Mouse (Mus musculus) limb, embryonic 14.5 days (tissue): ENCODE results near the gene Ccdc181. TPM values are rescaled to one million over a fixed set of nuclear protein-coding genes. Genes with fewer than 3 reads are reported as not detected.

Experiments used
- ATAC-seq: fragments of 200-750 bp; cut with Nextera tagmentation; 2 replicates; pipeline ENCODE4 v1.8.0; 2017; ENCODE audit warnings: low read depth, moderate number of reproducible peaks, moderate TSS enrichment; ENCODE audit not compliant: low FRiP score
- DNase-seq: peaks from one replicate; pipeline ENCODE4 v3.0.0-alpha.2; 2015; ENCODE audit warnings: low spot score
- H3K27ac ChIP-seq: fragments of 300-500 bp; sonication (generic); replicated peaks from 2 replicates; pipeline ENCODE4 v1.5.1; 2014; ENCODE audit warnings: low read depth, mild to moderate bottlenecking, low read length, moderate library complexity, mixed read lengths
- H3K27me3 ChIP-seq: fragments of 300-500 bp; sonication (generic); 2 replicates; pipeline ENCODE4 v1.6.1; 2014; ENCODE audit warnings: low read length, mixed read lengths; ENCODE audit not compliant: control insufficient read depth, insufficient read depth
- H3K36me3 ChIP-seq: fragments of 300-500 bp; sonication (generic); 2 replicates; pipeline ENCODE4 v1.6.1; 2014; ENCODE audit warnings: mild to moderate bottlenecking, low read length, moderate library complexity, mixed read lengths; ENCODE audit not compliant: control insufficient read depth, insufficient read depth
- H3K4me1 ChIP-seq: fragments of 300-500 bp; sonication (generic); 2 replicates; pipeline ENCODE4 v1.6.1; 2014; ENCODE audit warnings: antibody characterized with exemption, low read length, mixed read lengths; ENCODE audit not compliant: control insufficient read depth, insufficient read depth
- H3K4me2 ChIP-seq: fragments of 300-500 bp; sonication (generic); replicated peaks from 2 replicates; pipeline ENCODE4 v1.6.1; 2014; ENCODE audit warnings: low read depth, mild to moderate bottlenecking, low read length, moderate library complexity; ENCODE audit not compliant: severe bottlenecking
- H3K4me3 ChIP-seq: fragments of 300-500 bp; sonication (generic); replicated peaks from 2 replicates; pipeline ENCODE4 v1.5.1; 2014; ENCODE audit warnings: low read length
- H3K9ac ChIP-seq: fragments of 300-500 bp; sonication (generic); 2 replicates; pipeline ENCODE4 v1.6.1; 2014; ENCODE audit warnings: mild to moderate bottlenecking, low read depth, low read length, moderate library complexity; ENCODE audit not compliant: severe bottlenecking
- H3K9me3 ChIP-seq: fragments of 300-500 bp; sonication (generic); 2 replicates; pipeline ENCODE4 v1.6.1; 2016; ENCODE audit warnings: low read length; ENCODE audit not compliant: control insufficient read depth
- POLR2A ChIP-seq: fragments of 200-500 bp; IDR thresholded peaks from 2 replicates; pipeline ENCODE4 v1.8.0; 2012; ENCODE audit warnings: inconsistent platforms, mild to moderate bottlenecking, moderate library complexity, borderline replicate concordance; ENCODE audit not compliant: insufficient read depth, insufficient read length; ENCODE audit errors: extremely low read depth
- WGBS: fragments of 180-500 bp; shearing (Covaris S2); extraction: QIAGEN DNeasy Blood & Tissue Kit; methylation state at CpG from one replicate; pipeline ENCODE4 v1.1.7; 2014; 5-methylcytosine and 5-hydroxymethylcytosine counted together
- polyA plus RNA-seq, 2 experiments: library from polyadenylated mRNA; depleted of rRNA in 1 of 2; stranded (reverse) in 1 of 2; unstranded in 1 of 2; fragments of >200 nt; fragmentation: Nextera tagmentation in 1 of 2; extraction: Ambion mirVana in 1 of 2; gene quantifications; 2 replicates each; pipeline versions ENCODE4 v1.2.1 to v1.2.3; 2012 to 2014

Ccdc181 gene
- polyA plus RNA-seq, 2 experiments, result 4.1 to 5.9 TPM

- DNase-seq, result no peak
- TF ChIP-seq POLR2A, result no peak
- Histone ChIP-seq H3K27ac (no peak overlapping the region), H3K4me3 (no peak overlapping the region), H3K9me3 (no peaks in the 10 kb centered on the region), H3K9ac (no peak overlapping the region), H3K4me2 (no peak overlapping the region), H3K36me3 (peaks cover 49% of the 10 kb centered on the region), H3K4me1 (0 out of 2 replicates have a peak, but pooled peaks cover 2% of the 10 kb centered on the region), H3K27me3 (no peaks in the 10 kb centered on the region)
- 92% methylated on average over 4 of the region's 4 CpGs for WGBS
- no peak for ATAC-seq
Measured at GRCm38 (mm10) chr1:164301949-164302348, 26.6 kb downstream of the Ccdc181 start.

- Histone ChIP-seq H3K4me2 (no peak within 1 kb of the TSS), H3K4me1 (peaks cover 8% of the 10 kb centered on the region; the same call in 1 of the 2 replicates), H3K9me3 (no peaks in the 10 kb centered on the region), H3K36me3 (peaks cover 33% of the 10 kb centered on the region), H3K27ac (no peak within 1 kb of the TSS), H3K9ac (no peak within 1 kb of the TSS; the same call in 1 of the 2 replicates), H3K27me3 (no peaks in the 10 kb centered on the region), H3K4me3 (no peak within 1 kb of the TSS)
- ATAC-seq (no peak), DNase-seq (no peak)
- TF ChIP-seq POLR2A, result no peak
- WGBS, result 89% methylated on average over 5 of the region's 5 CpGs
Measured at GRCm38 (mm10) chr1:164303821-164304220, 28.4 kb downstream of the Ccdc181 start, which contains the start of gene Nme7. TSS of gene Nme7 (plus strand) at chr1:164304121.

DNA sequence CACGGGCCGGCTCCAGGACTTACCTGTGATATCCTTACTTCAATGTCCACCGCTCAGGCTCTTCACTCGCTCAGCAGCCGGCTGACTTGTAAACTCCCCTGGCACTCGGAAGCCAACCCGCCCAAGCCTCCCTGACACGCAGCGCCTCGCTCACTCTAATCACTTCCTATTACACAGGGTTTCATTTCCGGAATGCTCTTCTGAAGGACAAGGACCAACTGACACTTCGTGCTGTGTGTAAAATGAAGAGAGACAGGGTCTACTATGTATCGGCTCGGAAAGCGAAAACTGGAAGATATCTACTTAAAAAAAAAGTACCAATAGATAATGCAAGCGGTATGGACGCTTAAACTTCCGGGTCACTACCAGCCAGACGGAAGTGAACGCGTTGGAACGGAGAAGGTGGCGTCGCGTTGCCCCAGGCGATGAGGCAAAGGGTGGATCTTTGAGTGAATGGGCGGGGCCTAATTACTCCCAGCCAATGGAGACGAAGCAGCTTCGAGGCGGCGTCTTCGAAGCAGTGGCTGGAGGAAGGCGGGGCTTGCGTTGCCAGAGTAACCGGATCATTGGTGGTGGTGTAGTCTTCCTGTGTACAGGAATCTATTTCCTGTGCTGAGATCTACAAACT is 31.9 kb downstream of the Ccdc181 start, which contains the start of gene Blzf1:
TSS of gene Blzf1 (minus strand) at position 366 of the 628 bp plus-strand sequence.
- no peak for TF ChIP-seq POLR2A

GRCm38 (mm10) chr1:164307922-164308321 is 32.5 kb downstream of the Ccdc181 start:
- WGBS, result 13% methylated on average over 10 of the region's 10 CpGs
- H3K9ac ChIP-seq, result peak overlapping the region; percentile 60

More for the DNA sequence above, 31.9 kb downstream of the Ccdc181 start, which contains the start of gene Blzf1:
- Histone ChIP-seq H3K27me3 (no peaks in the 10 kb centered on the region), H3K4me1 (peaks cover 8% of the 10 kb centered on the region; the same call in 1 of the 2 replicates), H3K4me3 (peak within 1 kb of the TSS; percentile 80), H3K9ac (peak within 1 kb of the TSS; percentile 72), H3K9me3 (no peaks in the 10 kb centered on the region), H3K4me2 (peak within 1 kb of the TSS; percentile 78), H3K36me3 (peaks cover 3% of the 10 kb centered on the region), H3K27ac (peak within 1 kb of the TSS; percentile 67)
- ATAC-seq (peak; percentile 100), DNase-seq (peak; percentile 100)
- WGBS, result under 1% methylated on average over 35 of the region's 35 CpGs

GRCm38 (mm10) chr1:164314085-164314484 is 38.7 kb downstream of the Ccdc181 start:
- no peak for TF ChIP-seq POLR2A
- Histone ChIP-seq H3K4me1 (no peaks in the 10 kb centered on the region), H3K4me3 (no peak overlapping the region), H3K27me3 (no peaks in the 10 kb centered on the region), H3K9me3 (no peaks in the 10 kb centered on the region), H3K4me2 (no peak overlapping the region), H3K27ac (no peak overlapping the region), H3K9ac (no peak overlapping the region), H3K36me3 (peaks cover 10% of the 10 kb centered on the region)
- 88% methylated on average over 5 of the region's 5 CpGs for WGBS
- DNase-seq (no peak), ATAC-seq (no peak)

More at GRCm38 (mm10) chr1:164307922-164308321, 32.5 kb downstream of the Ccdc181 start:
- ATAC-seq (no peak), DNase-seq (no peak)
- TF ChIP-seq POLR2A, result no peak
- H3K27me3 ChIP-seq, result no peaks in the 10 kb centered on the region
- H3K9me3 ChIP-seq, result no peaks in the 10 kb centered on the region
- peak overlapping the region; percentile 67 for H3K27ac ChIP-seq
- peak overlapping the region; percentile 78 for H3K4me2 ChIP-seq
- peaks cover 8% of the 10 kb centered on the region; the same call in 1 of the 2 replicates for H3K4me1 ChIP-seq
- no peaks in the 10 kb centered on the region; the same call in 1 of the 2 replicates for H3K36me3 ChIP-seq
- peak overlapping the region; percentile 80 for H3K4me3 ChIP-seq
